Mouse (Mus musculus) limb, embryonic 15.5 days (tissue): ENCODE measurements around the gene Ugt1a6a. TPM values are rescaled to one million over a fixed set of nuclear protein-coding genes. Genes with fewer than 3 reads are reported as not detected.
"Not testable (repeated sequence)": the region's sequence is repeated elsewhere in the genome, so short reads cannot be mapped to it uniquely, and the experiment has no call there.

Source experiments
- ATAC-seq: fragments of 200-750 bp; cut with Nextera tagmentation; 2 replicates; pipeline ENCODE4 v1.8.0; 2017; ENCODE audit warnings: low read depth, moderate TSS enrichment; ENCODE audit not compliant: insufficient number of reproducible peaks, low FRiP score, low TSS enrichment
- H3K27ac ChIP-seq: fragments of 300-500 bp; sonication (generic); 2 replicates; pipeline ENCODE4 v1.5.1; 2015; ENCODE audit warnings: moderate library complexity, mild to moderate bottlenecking, inconsistent platforms
- H3K27me3 ChIP-seq: fragments of 300-500 bp; sonication (generic); 2 replicates; pipeline ENCODE4 v1.6.1; 2015; ENCODE audit warnings: inconsistent platforms
- H3K36me3 ChIP-seq: fragments of 300-500 bp; sonication (generic); 2 replicates; pipeline ENCODE4 v1.6.1; 2015; ENCODE audit warnings: inconsistent platforms
- H3K4me1 ChIP-seq: fragments of 300-500 bp; sonication (generic); 2 replicates; pipeline ENCODE4 v1.6.1; 2015; ENCODE audit warnings: inconsistent platforms
- H3K4me2 ChIP-seq: fragments of 300-500 bp; sonication (generic); 2 replicates; pipeline ENCODE4 v1.6.1; 2015; ENCODE audit warnings: mild to moderate bottlenecking, inconsistent platforms
- H3K4me3 ChIP-seq: fragments of 300-500 bp; sonication (generic); 2 replicates; pipeline ENCODE4 v1.5.1; 2015; ENCODE audit warnings: mild to moderate bottlenecking, inconsistent platforms
- H3K9ac ChIP-seq: fragments of 300-500 bp; sonication (generic); 2 replicates; pipeline ENCODE4 v1.6.1; 2015; ENCODE audit warnings: inconsistent platforms
- H3K9me3 ChIP-seq: fragments of 300-500 bp; sonication (generic); 2 replicates; pipeline ENCODE4 v1.6.1; 2016; ENCODE audit warnings: inconsistent platforms
- WGBS: fragments of 180-500 bp; shearing (Covaris S2); methylation state at CpG from one replicate; pipeline ENCODE4 v1.1.7; 2015; 5-methylcytosine and 5-hydroxymethylcytosine counted together
- polyA plus RNA-seq: library from polyadenylated mRNA; unstranded; fragments of >200 nt; fragmentation: Nextera tagmentation; extraction: Ambion mirVana; gene quantifications from 2 replicates; pipeline ENCODE4 v1.2.1, GENCODE M21; 2015

Gene Ugt1a6a
- polyA plus RNA-seq, 1 experiment from 2014 or later: 7.5 TPM

GRCm38 (mm10) chr1:88215466-88216380 lies 81.1 kb downstream of the Ugt1a6a start:
- 68% methylated on average over 10 of the region's 10 CpGs for WGBS
- peaks cover 52% of the 10 kb centered on the region for H3K9me3 ChIP-seq
- no peak overlapping the region for H3K4me3 ChIP-seq
- H3K27me3 ChIP-seq: no peaks in the 10 kb centered on the region
- H3K36me3 ChIP-seq: no peaks in the 10 kb centered on the region
- no peak overlapping the region for H3K9ac ChIP-seq
- H3K27ac ChIP-seq: no peak overlapping the region
- ATAC-seq: no peak
- no peaks in the 10 kb centered on the region for H3K4me1 ChIP-seq
- no peak overlapping the region for H3K4me2 ChIP-seq

DNA sequence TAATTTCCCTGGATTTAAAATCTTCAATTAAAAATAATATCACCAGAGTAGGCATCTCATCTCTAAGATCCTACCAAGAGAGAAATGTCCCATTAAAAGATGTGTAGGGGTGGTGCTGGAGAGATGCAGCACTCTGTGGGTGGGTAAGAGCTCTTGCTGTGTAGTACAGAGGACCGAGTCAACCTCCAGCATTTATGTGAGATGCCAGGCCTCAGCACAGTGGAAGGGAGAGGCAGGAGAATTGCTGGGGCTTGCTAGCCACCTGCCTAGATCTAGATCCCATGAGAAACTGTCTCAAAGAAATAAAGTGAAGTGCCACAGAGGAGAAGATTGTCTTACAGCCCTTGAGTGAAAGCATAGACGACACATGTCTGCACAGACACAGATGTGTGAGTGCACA lies 81.9 kb downstream of the Ugt1a6a start:
- no peak overlapping the region for H3K9ac ChIP-seq
- H3K4me2 ChIP-seq: no peak overlapping the region
- no peaks in the 10 kb centered on the region for H3K4me1 ChIP-seq
- H3K27ac ChIP-seq: no peak overlapping the region
- H3K9me3 ChIP-seq: peaks cover 49% of the 10 kb centered on the region
- H3K36me3 ChIP-seq: no peaks in the 10 kb centered on the region
- no peaks in the 10 kb centered on the region for H3K27me3 ChIP-seq
- ATAC-seq: no peak
- WGBS: 55% methylated on average over 2 of the region's 2 CpGs
- H3K4me3 ChIP-seq: no peak overlapping the region

GRCm38 (mm10) chr1:88217144-88217543 lies 82.5 kb downstream of the Ugt1a6a start:
- WGBS: 62% methylated on average over 2 of the region's 2 CpGs

DNA sequence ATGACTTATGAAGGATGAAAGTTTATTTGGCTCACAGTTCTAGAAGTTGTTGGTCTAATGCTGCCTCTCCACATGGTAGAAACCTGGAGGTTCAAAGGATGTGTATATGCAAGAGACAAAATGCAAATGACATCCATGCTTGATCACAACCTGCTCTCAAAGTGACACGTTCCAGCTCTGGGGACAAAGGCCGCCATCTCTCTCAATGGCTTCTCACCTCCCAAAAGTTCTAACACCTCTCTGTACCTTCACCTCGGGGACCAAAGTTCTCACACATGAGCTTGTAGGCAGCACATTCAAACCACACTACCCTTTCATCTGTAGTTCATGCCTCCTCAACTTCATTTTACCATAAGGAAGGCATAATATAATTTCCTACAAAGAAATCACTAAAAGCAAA lies 83.0 kb downstream of the Ugt1a6a start:
- Histone ChIP-seq H3K27ac (no peak overlapping the region), H3K9ac (no peak overlapping the region), H3K27me3 (no peaks in the 10 kb centered on the region), H3K9me3 (peaks cover 39% of the 10 kb centered on the region), H3K36me3 (no peaks in the 10 kb centered on the region), H3K4me3 (no peak overlapping the region), H3K4me2 (no peak overlapping the region), H3K4me1 (no peaks in the 10 kb centered on the region)
- no peak for ATAC-seq
- WGBS: 41% methylated on average over 3 of the region's 3 CpGs

More at GRCm38 (mm10) chr1:88217144-88217543, 82.5 kb downstream of the Ugt1a6a start:
- Histone ChIP-seq H3K4me2 (no peak overlapping the region), H3K9me3 (peaks cover 43% of the 10 kb centered on the region), H3K27ac (no peak overlapping the region), H3K36me3 (no peaks in the 10 kb centered on the region), H3K9ac (no peak overlapping the region), H3K4me3 (no peak overlapping the region), H3K27me3 (no peaks in the 10 kb centered on the region), H3K4me1 (no peaks in the 10 kb centered on the region)
- no peak for ATAC-seq

DNA sequence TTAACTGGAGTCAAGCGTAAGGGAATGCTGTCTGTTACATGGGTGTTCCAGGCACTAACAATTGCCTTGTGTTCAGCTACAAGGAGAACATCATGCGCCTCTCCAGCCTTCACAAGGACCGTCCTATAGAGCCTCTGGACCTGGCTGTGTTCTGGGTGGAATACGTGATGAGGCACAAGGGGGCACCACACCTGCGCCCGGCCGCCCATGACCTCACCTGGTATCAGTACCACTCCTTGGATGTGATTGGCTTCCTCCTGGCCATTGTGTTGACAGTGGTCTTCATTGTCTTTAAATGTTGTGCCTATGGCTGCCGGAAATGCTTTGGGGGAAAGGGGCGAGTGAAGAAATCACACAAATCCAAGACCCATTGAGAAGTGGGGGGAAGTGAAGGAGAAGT lies 83.4 kb downstream of the Ugt1a6a start:
- Histone ChIP-seq H3K9ac (no peak overlapping the region), H3K4me1 (no peaks in the 10 kb centered on the region), H3K4me3 (no peak overlapping the region), H3K9me3 (peaks cover 35% of the 10 kb centered on the region), H3K27ac (no peak overlapping the region), H3K4me2 (no peak overlapping the region), H3K27me3 (no peaks in the 10 kb centered on the region), H3K36me3 (no peaks in the 10 kb centered on the region)
- WGBS: 76% methylated on average over 9 of the region's 9 CpGs
- no peak for ATAC-seq

- ATAC-seq: no peak
- no peak overlapping the region for H3K27ac ChIP-seq
- H3K4me2 ChIP-seq: no peak overlapping the region
- H3K4me1 ChIP-seq: no peaks in the 10 kb centered on the region
- H3K9me3 ChIP-seq: peaks cover 30% of the 10 kb centered on the region
- H3K9ac ChIP-seq: no peak overlapping the region
- no peak overlapping the region for H3K4me3 ChIP-seq
- no peaks in the 10 kb centered on the region for H3K27me3 ChIP-seq
- 46% methylated on average over 4 of the region's 4 CpGs for WGBS
- H3K36me3 ChIP-seq: no peaks in the 10 kb centered on the region
Observed at GRCm38 (mm10) chr1:88218591-88218990, 84.0 kb downstream of the Ugt1a6a start.

DNA sequence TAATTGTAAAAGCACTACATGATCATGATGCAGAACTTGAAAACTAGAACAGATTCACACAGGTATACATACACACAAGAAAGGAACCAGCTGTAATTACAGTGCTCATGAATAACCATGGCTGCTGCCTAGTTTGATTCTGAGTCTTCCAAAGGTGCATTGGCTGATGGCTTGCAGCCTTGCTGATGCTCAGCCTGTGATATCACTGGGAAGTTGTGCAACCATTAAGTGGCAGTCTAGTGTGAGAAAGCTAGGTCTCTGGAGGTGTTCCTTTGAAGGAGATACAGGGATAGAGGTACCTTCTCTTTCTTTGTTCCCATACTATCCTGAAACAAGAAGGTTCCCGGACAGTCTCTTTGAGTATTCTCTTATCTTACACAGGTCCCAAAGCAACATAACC lies 84.4 kb downstream of the Ugt1a6a start:
- no peak for ATAC-seq
- no peak overlapping the region for H3K4me3 ChIP-seq
- peaks cover 25% of the 10 kb centered on the region for H3K9me3 ChIP-seq
- no peaks in the 10 kb centered on the region for H3K4me1 ChIP-seq
- no peaks in the 10 kb centered on the region for H3K27me3 ChIP-seq
- no peaks in the 10 kb centered on the region for H3K36me3 ChIP-seq
- no peak overlapping the region for H3K9ac ChIP-seq
- 16% methylated on average over 1 of the region's 1 CpGs for WGBS
- no peak overlapping the region for H3K27ac ChIP-seq
- H3K4me2 ChIP-seq: no peak overlapping the region

- no peak overlapping the region for H3K4me2 ChIP-seq
- H3K4me1 ChIP-seq: no peaks in the 10 kb centered on the region
- H3K27ac ChIP-seq: no peak overlapping the region
- H3K9me3 ChIP-seq: peaks cover 16% of the 10 kb centered on the region
- no peak overlapping the region for H3K9ac ChIP-seq
- no peaks in the 10 kb centered on the region for H3K36me3 ChIP-seq
- no peak overlapping the region for H3K4me3 ChIP-seq
- no peaks in the 10 kb centered on the region for H3K27me3 ChIP-seq
- no peak for ATAC-seq
Observed at GRCm38 (mm10) chr1:88220336-88220735, 85.7 kb downstream of the Ugt1a6a start.

DNA sequence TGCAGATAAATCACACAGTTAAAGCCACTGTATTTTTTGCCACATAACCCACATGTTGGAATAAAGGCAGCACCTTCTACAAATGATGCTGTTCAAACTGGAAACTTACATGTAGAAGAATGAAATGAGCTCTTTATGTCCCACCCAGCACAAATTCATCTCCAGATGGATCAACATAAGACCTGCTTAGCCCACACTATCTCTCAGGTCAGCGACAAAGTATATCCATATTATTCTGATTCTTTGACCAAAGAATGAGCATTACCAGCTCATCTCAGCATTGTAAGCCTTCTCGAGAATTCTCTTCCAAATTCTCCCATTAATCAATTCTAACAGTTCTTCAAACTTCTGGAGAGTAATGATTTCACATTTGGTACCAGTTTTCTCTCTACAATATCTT lies 87.6 kb downstream of the Ugt1a6a start:
- no peak overlapping the region for H3K4me3 ChIP-seq
- H3K27me3 ChIP-seq: no peaks in the 10 kb centered on the region
- ATAC-seq: no peak
- no peaks in the 10 kb centered on the region for H3K4me1 ChIP-seq
- H3K4me2 ChIP-seq: no peak overlapping the region
- H3K9me3 ChIP-seq: peaks cover 22% of the 10 kb centered on the region
- H3K9ac ChIP-seq: no peak overlapping the region
- WGBS: 44% methylated on average over 2 of the region's 2 CpGs
- no peaks in the 10 kb centered on the region for H3K36me3 ChIP-seq
- H3K27ac ChIP-seq: no peak overlapping the region

GRCm38 (mm10) chr1:88223011-88223515 lies 88.5 kb downstream of the Ugt1a6a start:
- H3K9me3 ChIP-seq: peaks cover 24% of the 10 kb centered on the region
- not testable (repeated sequence) for ATAC-seq, H3K9ac ChIP-seq, H3K36me3 ChIP-seq, H3K27me3 ChIP-seq, H3K4me2 ChIP-seq, H3K27ac ChIP-seq, H3K4me3 ChIP-seq, H3K4me1 ChIP-seq

- Histone ChIP-seq H3K4me1 (no peaks in the 10 kb centered on the region), H3K4me2 (no peak overlapping the region), H3K9me3 (peaks cover 29% of the 10 kb centered on the region), H3K27me3 (no peaks in the 10 kb centered on the region), H3K36me3 (no peaks in the 10 kb centered on the region), H3K27ac (no peak overlapping the region), H3K9ac (no peak overlapping the region), H3K4me3 (no peak overlapping the region)
- WGBS: 53% methylated on average over 1 of the region's 1 CpGs
- no peak for ATAC-seq
Observed at GRCm38 (mm10) chr1:88223591-88223990, 89.0 kb downstream of the Ugt1a6a start.

GRCm38 (mm10) chr1:88224029-88224776 lies 89.6 kb downstream of the Ugt1a6a start:
- WGBS: 63% methylated on average over 2 of the region's 2 CpGs
- peaks cover 35% of the 10 kb centered on the region for H3K9me3 ChIP-seq
- H3K27ac ChIP-seq: no peak overlapping the region
- H3K4me1 ChIP-seq: no peaks in the 10 kb centered on the region
- no peaks in the 10 kb centered on the region for H3K27me3 ChIP-seq
- no peak for ATAC-seq
- H3K4me3 ChIP-seq: no peak overlapping the region
- no peaks in the 10 kb centered on the region for H3K36me3 ChIP-seq
- no peak overlapping the region for H3K4me2 ChIP-seq
- H3K9ac ChIP-seq: no peak overlapping the region
